Mouse (Mus musculus) activated CD4-positive, CD25-positive, alpha-beta regulatory T cell, adult 9 weeks (primary cell): Measurements from ENCODE around the gene Bard1. TPM values are rescaled to one million over a fixed set of nuclear protein-coding genes. Genes with fewer than 3 reads are reported as not detected.

Source experiments
- polyA plus RNA-seq: library from polyadenylated mRNA; unstranded; fragments of 100-300 nt; shearing (Covaris generic); gene quantifications from one replicate; pipeline ENCODE4 v1.2.1, GENCODE M21; 2017

Gene Bard1
- 0.29 TPM for polyA plus RNA-seq

DNA sequence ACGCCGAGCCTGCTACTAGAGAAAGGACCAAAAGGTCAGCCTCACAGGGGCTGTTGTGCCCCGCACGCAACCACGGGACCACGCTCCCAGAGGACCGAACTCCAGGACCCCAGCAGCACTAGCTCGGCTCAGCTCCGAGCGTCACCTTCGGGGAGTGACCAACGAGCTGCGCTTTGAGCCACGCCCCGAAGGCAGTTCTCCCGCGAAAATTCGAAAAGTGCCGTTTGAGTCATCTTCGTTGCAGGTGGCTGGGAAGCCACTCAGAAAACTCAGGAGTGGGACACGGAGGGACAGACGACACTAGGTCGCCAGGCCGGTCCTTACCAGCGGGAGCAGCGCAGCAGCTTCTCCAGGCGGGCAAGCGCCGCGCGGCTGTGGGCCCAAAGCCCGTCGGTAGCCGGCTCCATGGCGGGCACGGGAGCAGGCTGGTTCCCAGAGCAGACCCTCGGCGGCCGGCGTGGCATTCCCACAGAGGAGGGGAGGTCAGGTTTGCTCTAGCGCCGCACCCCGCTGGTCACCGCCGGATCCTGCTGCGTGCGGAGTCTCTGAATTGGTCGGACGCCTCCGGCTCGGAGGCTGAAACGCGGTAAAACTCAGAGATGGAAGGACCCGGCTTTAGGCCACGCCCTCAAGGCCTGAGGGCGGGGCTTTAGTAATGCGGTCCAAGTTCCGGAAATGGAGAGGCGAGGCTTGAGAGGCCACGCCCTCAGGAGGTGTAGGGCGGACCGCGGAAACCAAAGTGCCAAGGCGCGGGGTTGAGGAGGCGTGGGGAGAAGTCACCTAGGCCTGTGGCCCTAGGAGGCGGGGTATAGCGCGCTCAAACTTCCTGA is at the start of gene Bard1:
Bard1 (minus strand) TSS at position 803 of the 830 bp plus-strand sequence.

